Mouse (Mus musculus): ENCODE data around the gene Akt1s1. TPM values are rescaled to one million over a fixed set of nuclear protein-coding genes. Genes with fewer than 3 reads are reported as not detected.
A peak's percentile ranks its signal among the peaks of the same experiment; 100 is the strongest.

Gene Akt1s1
- polyA plus RNA-seq, 1 experiment from 2014 or later: 105 TPM

- Histone ChIP-seq H3K4me2 (ENCODE audit: low read depth, low read length) (peak overlapping the region; percentile 72), H3K4me3 (ENCODE audit: low read length) (peak overlapping the region; percentile 90), H3K27me3 (replicated peaks; ENCODE audit: control insufficient read depth, insufficient read depth, low read length) (no peaks in the 10 kb centered on the region), H3K4me1 (ENCODE audit: control insufficient read depth, insufficient read depth, low read length) (peaks cover 43% of the 10 kb centered on the region), H3K36me3 (ENCODE audit: control insufficient read depth, insufficient read depth, low read length) (peaks cover 2% of the 10 kb centered on the region; the same call in 1 of the 2 replicates), H3K27ac (ENCODE audit: low read length) (peak overlapping the region; percentile 94), H3K9ac (ENCODE audit: low read depth, low read length) (peak overlapping the region; percentile 40; the same call in 1 of the 2 replicates), H3K9me3 (ENCODE audit: control insufficient read depth, low read length) (no peaks in the 10 kb centered on the region)
- 57% methylated on average over 9 of the region's 9 CpGs for WGBS
- no peak for ATAC-seq
Observed at GRCm38 (mm10) chr7:44856265-44856916, 7.6 kb downstream of the Akt1s1 start.

GRCm38 (mm10) chr7:44857042-44857552, 8.3 kb downstream of the Akt1s1 start, which contains the start of gene Pnkp:
Gene Pnkp (plus strand): TSS chr7:44857139.
- H3K4me3 ChIP-seq (ENCODE audit: low read length): peak within 1 kb of the TSS; percentile 90
- no peaks in the 10 kb centered on the region; the same call in 1 of the 2 replicates for H3K36me3 ChIP-seq (ENCODE audit: control insufficient read depth, insufficient read depth, low read length)
- peaks cover 40% of the 10 kb centered on the region for H3K4me1 ChIP-seq (ENCODE audit: control insufficient read depth, insufficient read depth, low read length)
- no peaks in the 10 kb centered on the region for H3K27me3 ChIP-seq (replicated peaks; ENCODE audit: control insufficient read depth, insufficient read depth, low read length)
- H3K27ac ChIP-seq (ENCODE audit: low read length): peak within 1 kb of the TSS; percentile 94
- H3K9ac ChIP-seq (ENCODE audit: low read depth, low read length): peak within 1 kb of the TSS; percentile 94
- peak within 1 kb of the TSS; percentile 72 for H3K4me2 ChIP-seq (ENCODE audit: low read depth, low read length)
- H3K9me3 ChIP-seq (ENCODE audit: control insufficient read depth, low read length): no peaks in the 10 kb centered on the region
- WGBS: under 1% methylated on average over 32 of the region's 32 CpGs
- ATAC-seq: peak; percentile 29

- 31% methylated on average over 8 of the region's 8 CpGs for WGBS
- Histone ChIP-seq H3K9me3 (ENCODE audit: control insufficient read depth, low read length) (no peaks in the 10 kb centered on the region), H3K27ac (ENCODE audit: low read length) (no peak overlapping the region), H3K36me3 (ENCODE audit: control insufficient read depth, insufficient read depth, low read length) (peaks cover 6% of the 10 kb centered on the region), H3K4me3 (ENCODE audit: low read length) (peak overlapping the region; percentile 90), H3K4me1 (ENCODE audit: control insufficient read depth, insufficient read depth, low read length) (peaks cover 40% of the 10 kb centered on the region), H3K9ac (ENCODE audit: low read depth, low read length) (peak overlapping the region; percentile 94), H3K4me2 (ENCODE audit: low read depth, low read length) (peak overlapping the region; percentile 72), H3K27me3 (replicated peaks; ENCODE audit: control insufficient read depth, insufficient read depth, low read length) (no peaks in the 10 kb centered on the region)
- no peak for ATAC-seq
Observed at GRCm38 (mm10) chr7:44857905-44858304, 9.1 kb downstream of the Akt1s1 start.

GRCm38 (mm10) chr7:44859896-44860295, 11.1 kb downstream of the Akt1s1 start:
- H3K4me2 ChIP-seq (ENCODE audit: low read depth, low read length): no peak overlapping the region
- no peaks in the 10 kb centered on the region for H3K9me3 ChIP-seq (ENCODE audit: control insufficient read depth, low read length)
- no peak for ATAC-seq
- peaks cover 31% of the 10 kb centered on the region for H3K4me1 ChIP-seq (ENCODE audit: control insufficient read depth, insufficient read depth, low read length)
- H3K27me3 ChIP-seq (replicated peaks; ENCODE audit: control insufficient read depth, insufficient read depth, low read length): no peaks in the 10 kb centered on the region
- H3K9ac ChIP-seq (ENCODE audit: low read depth, low read length): no peak overlapping the region
- WGBS: 90% methylated on average over 11 of the region's 11 CpGs
- no peak overlapping the region for H3K4me3 ChIP-seq (ENCODE audit: low read length)
- peaks cover 17% of the 10 kb centered on the region for H3K36me3 ChIP-seq (ENCODE audit: control insufficient read depth, insufficient read depth, low read length)
- no peak overlapping the region for H3K27ac ChIP-seq (ENCODE audit: low read length)

- H3K27me3 ChIP-seq (replicated peaks; ENCODE audit: control insufficient read depth, insufficient read depth, low read length): no peaks in the 10 kb centered on the region
- H3K4me3 ChIP-seq (ENCODE audit: low read length): no peak overlapping the region
- peaks cover 31% of the 10 kb centered on the region for H3K4me1 ChIP-seq (ENCODE audit: control insufficient read depth, insufficient read depth, low read length)
- H3K27ac ChIP-seq (ENCODE audit: low read length): peak overlapping the region; percentile 28
- peak; percentile 22 for ATAC-seq
- no peak overlapping the region for H3K4me2 ChIP-seq (ENCODE audit: low read depth, low read length)
- 0 out of 2 replicates have a peak overlapping the region, but pooled peaks have one; percentile 12 for H3K9ac ChIP-seq (ENCODE audit: low read depth, low read length)
- no peaks in the 10 kb centered on the region for H3K9me3 ChIP-seq (ENCODE audit: control insufficient read depth, low read length)
- peaks cover 21% of the 10 kb centered on the region for H3K36me3 ChIP-seq (ENCODE audit: control insufficient read depth, insufficient read depth, low read length)
- 54% methylated on average over 22 of the region's 22 CpGs for WGBS
Observed at GRCm38 (mm10) chr7:44860576-44861428, 12.0 kb downstream of the Akt1s1 start.

- no peak overlapping the region for H3K9ac ChIP-seq (ENCODE audit: low read depth, low read length)
- H3K36me3 ChIP-seq (ENCODE audit: control insufficient read depth, insufficient read depth, low read length): peaks cover 21% of the 10 kb centered on the region
- H3K4me3 ChIP-seq (ENCODE audit: low read length): no peak overlapping the region
- no peaks in the 10 kb centered on the region for H3K9me3 ChIP-seq (ENCODE audit: control insufficient read depth, low read length)
- H3K27ac ChIP-seq (ENCODE audit: low read length): no peak overlapping the region; the same call in 1 of the 2 replicates
- no peak for ATAC-seq
- no peaks in the 10 kb centered on the region for H3K27me3 ChIP-seq (replicated peaks; ENCODE audit: control insufficient read depth, insufficient read depth, low read length)
- H3K4me1 ChIP-seq (ENCODE audit: control insufficient read depth, insufficient read depth, low read length): peaks cover 33% of the 10 kb centered on the region
- WGBS: 81% methylated on average over 14 of the region's 14 CpGs
- H3K4me2 ChIP-seq (ENCODE audit: low read depth, low read length): no peak overlapping the region
Observed at GRCm38 (mm10) chr7:44861429-44861816, 12.6 kb downstream of the Akt1s1 start.

GRCm38 (mm10) chr7:44862434-44862833, 13.6 kb downstream of the Akt1s1 start:
- 77% methylated on average over 8 of the region's 8 CpGs for WGBS
- no peak for ATAC-seq
- H3K4me1 ChIP-seq (ENCODE audit: control insufficient read depth, insufficient read depth, low read length): peaks cover 40% of the 10 kb centered on the region

GRCm38 (mm10) chr7:44863210-44863609, 14.4 kb downstream of the Akt1s1 start:
- H3K27ac ChIP-seq (ENCODE audit: low read length): no peak overlapping the region; the same call in 1 of the 2 replicates
- H3K4me2 ChIP-seq (ENCODE audit: low read depth, low read length): no peak overlapping the region
- WGBS: 89% methylated on average over 14 of the region's 14 CpGs
- ATAC-seq: no peak
- peaks cover 42% of the 10 kb centered on the region for H3K4me1 ChIP-seq (ENCODE audit: control insufficient read depth, insufficient read depth, low read length)
- H3K36me3 ChIP-seq (ENCODE audit: control insufficient read depth, insufficient read depth, low read length): peaks cover 21% of the 10 kb centered on the region
- H3K4me3 ChIP-seq (ENCODE audit: low read length): no peak overlapping the region
- H3K27me3 ChIP-seq (replicated peaks; ENCODE audit: control insufficient read depth, insufficient read depth, low read length): no peaks in the 10 kb centered on the region
- no peak overlapping the region for H3K9ac ChIP-seq (ENCODE audit: low read depth, low read length)
- H3K9me3 ChIP-seq (ENCODE audit: control insufficient read depth, low read length): no peaks in the 10 kb centered on the region

More at GRCm38 (mm10) chr7:44862434-44862833, 13.6 kb downstream of the Akt1s1 start:
- H3K27ac ChIP-seq (ENCODE audit: low read length): no peak overlapping the region
- H3K4me2 ChIP-seq (ENCODE audit: low read depth, low read length): no peak overlapping the region
- peaks cover 21% of the 10 kb centered on the region for H3K36me3 ChIP-seq (ENCODE audit: control insufficient read depth, insufficient read depth, low read length)
- H3K27me3 ChIP-seq (replicated peaks; ENCODE audit: control insufficient read depth, insufficient read depth, low read length): no peaks in the 10 kb centered on the region
- no peak overlapping the region for H3K9ac ChIP-seq (ENCODE audit: low read depth, low read length)
- H3K9me3 ChIP-seq (ENCODE audit: control insufficient read depth, low read length): no peaks in the 10 kb centered on the region
- H3K4me3 ChIP-seq (ENCODE audit: low read length): no peak overlapping the region

- Histone ChIP-seq H3K27me3 (replicated peaks; ENCODE audit: control insufficient read depth, insufficient read depth, low read length) (no peaks in the 10 kb centered on the region), H3K4me3 (ENCODE audit: low read length) (no peak overlapping the region), H3K9ac (ENCODE audit: low read depth, low read length) (peak overlapping the region; percentile 14; the same call in 1 of the 2 replicates), H3K9me3 (ENCODE audit: control insufficient read depth, low read length) (no peaks in the 10 kb centered on the region), H3K4me1 (ENCODE audit: control insufficient read depth, insufficient read depth, low read length) (peaks cover 41% of the 10 kb centered on the region), H3K4me2 (ENCODE audit: low read depth, low read length) (no peak overlapping the region), H3K36me3 (ENCODE audit: control insufficient read depth, insufficient read depth, low read length) (peaks cover 21% of the 10 kb centered on the region), H3K27ac (ENCODE audit: low read length) (no peak overlapping the region)
- 83% methylated on average over 11 of the region's 11 CpGs for WGBS
- ATAC-seq: no peak
Observed at GRCm38 (mm10) chr7:44863982-44864494, 15.2 kb downstream of the Akt1s1 start.
